Mouse (Mus musculus) neural tube, embryonic 11.5 days (tissue): ENCODE data around the gene Lemd2. TPM values are rescaled to one million over a fixed set of nuclear protein-coding genes. Genes with fewer than 3 reads are reported as not detected.

ENCODE experiments used
- ATAC-seq: fragments of 200-750 bp; cut with Nextera tagmentation; 2 replicates; pipeline ENCODE4 v1.8.0; 2017; ENCODE audit warnings: moderate number of reproducible peaks, mild to moderate bottlenecking, moderate TSS enrichment, moderate library complexity; ENCODE audit not compliant: insufficient read depth, low FRiP score, low TSS enrichment
- DNase-seq: peaks from one replicate; pipeline ENCODE4 v3.0.0-alpha.2; 2015; ENCODE audit warnings: low spot score
- H3K27ac ChIP-seq: fragments of 300-500 bp; sonication (generic); 2 replicates; pipeline ENCODE4 v1.5.1; 2014; ENCODE audit warnings: low read depth, mild to moderate bottlenecking, low read length
- H3K27me3 ChIP-seq: fragments of 300-500 bp; sonication (generic); 2 replicates; pipeline ENCODE4 v1.6.1; 2014; ENCODE audit warnings: mild to moderate bottlenecking, low read length, mixed read lengths; ENCODE audit not compliant: control insufficient read depth, insufficient read depth
- H3K36me3 ChIP-seq: fragments of 300-500 bp; sonication (generic); 2 replicates; pipeline ENCODE4 v1.6.1; 2014; ENCODE audit warnings: mild to moderate bottlenecking, low read length, moderate library complexity, mixed read lengths; ENCODE audit not compliant: control insufficient read depth, insufficient read depth
- H3K4me1 ChIP-seq: fragments of 300-500 bp; sonication (generic); 2 replicates; pipeline ENCODE4 v1.6.1; 2014; ENCODE audit warnings: low read length, mixed read lengths; ENCODE audit not compliant: control insufficient read depth, insufficient read depth
- H3K4me2 ChIP-seq: fragments of 300-500 bp; sonication (generic); 2 replicates; pipeline ENCODE4 v1.6.1; 2014; ENCODE audit warnings: low read depth, mild to moderate bottlenecking, moderate library complexity
- H3K4me3 ChIP-seq: fragments of 300-500 bp; sonication (generic); 2 replicates; pipeline ENCODE4 v1.5.1; 2014; ENCODE audit warnings: low read depth, low read length
- H3K9ac ChIP-seq: fragments of 300-500 bp; sonication (generic); 2 replicates; pipeline ENCODE4 v1.6.1; 2014; ENCODE audit warnings: mild to moderate bottlenecking, low read length
- H3K9me3 ChIP-seq: fragments of 300-500 bp; sonication (generic); 2 replicates; pipeline ENCODE4 v1.6.1; 2016; ENCODE audit warnings: low read length; ENCODE audit not compliant: control insufficient read depth
- WGBS: fragments of 180-500 bp; shearing (Covaris S2); extraction: QIAGEN DNeasy Blood & Tissue Kit; methylation state at CpG from one replicate; pipeline ENCODE4 v1.1.7; 2014; 5-methylcytosine and 5-hydroxymethylcytosine counted together
- polyA plus RNA-seq: library from polyadenylated mRNA; unstranded; fragments of >200 nt; fragmentation: Nextera tagmentation; extraction: Ambion mirVana; gene quantifications from 2 replicates; pipeline ENCODE4 v1.2.1, GENCODE M21; 2014

Lemd2 gene
- polyA plus RNA-seq, 1 experiment from 2014 or later: 15.9 TPM

GRCm38 (mm10) chr17:27165054-27165773, 39.1 kb downstream of the Lemd2 start:
- no peak for ATAC-seq
- Histone ChIP-seq H3K9ac (no peak overlapping the region), H3K27ac (no peak overlapping the region), H3K9me3 (no peaks in the 10 kb centered on the region), H3K4me1 (no peaks in the 10 kb centered on the region), H3K4me2 (no peak overlapping the region), H3K27me3 (no peaks in the 10 kb centered on the region), H3K36me3 (no peaks in the 10 kb centered on the region), H3K4me3 (no peak overlapping the region)
- peak; percentile 60 for DNase-seq
- 61% methylated on average over 8 of the region's 8 CpGs for WGBS

- Histone ChIP-seq H3K9me3 (no peaks in the 10 kb centered on the region), H3K36me3 (no peaks in the 10 kb centered on the region), H3K4me2 (no peak overlapping the region), H3K27me3 (no peaks in the 10 kb centered on the region), H3K9ac (no peak overlapping the region), H3K27ac (no peak overlapping the region), H3K4me1 (0 out of 2 replicates have a peak, but pooled peaks cover 5% of the 10 kb centered on the region), H3K4me3 (no peak overlapping the region)
- 79% methylated on average over 4 of the region's 4 CpGs for whole genome bisulfite sequencing
- no peak for DNase-seq
- ATAC-seq: no peak
Observed at GRCm38 (mm10) chr17:27160905-27161304, 43.4 kb downstream of the Lemd2 start.

- WGBS: 79% methylated on average over 7 of the region's 7 CpGs
- Histone ChIP-seq H3K4me2 (no peak overlapping the region), H3K27ac (no peak overlapping the region), H3K9ac (no peak overlapping the region), H3K27me3 (no peaks in the 10 kb centered on the region), H3K36me3 (no peaks in the 10 kb centered on the region), H3K4me3 (no peak overlapping the region), H3K4me1 (0 out of 2 replicates have a peak, but pooled peaks cover 5% of the 10 kb centered on the region), H3K9me3 (no peaks in the 10 kb centered on the region)
- DNase-seq (no peak), ATAC-seq (no peak)
Observed at GRCm38 (mm10) chr17:27159169-27159568, 45.1 kb downstream of the Lemd2 start.

- H3K36me3 ChIP-seq: no peaks in the 10 kb centered on the region
- no peaks in the 10 kb centered on the region for H3K27me3 ChIP-seq
- DNase-seq: no peak
- no peak overlapping the region for H3K4me2 ChIP-seq
- H3K9me3 ChIP-seq: no peaks in the 10 kb centered on the region
- H3K9ac ChIP-seq: no peak overlapping the region
- WGBS: 88% methylated on average over 6 of the region's 6 CpGs
- H3K27ac ChIP-seq: no peak overlapping the region
- no peak for ATAC-seq
- 0 out of 2 replicates have a peak, but pooled peaks cover 5% of the 10 kb centered on the region for H3K4me1 ChIP-seq
- no peak overlapping the region for H3K4me3 ChIP-seq
Observed at GRCm38 (mm10) chr17:27158439-27158838, 45.8 kb downstream of the Lemd2 start.

- Histone ChIP-seq H3K27me3 (no peaks in the 10 kb centered on the region), H3K36me3 (no peaks in the 10 kb centered on the region), H3K9me3 (no peaks in the 10 kb centered on the region), H3K9ac (no peak overlapping the region), H3K4me2 (no peak overlapping the region), H3K4me1 (peaks cover 9% of the 10 kb centered on the region; the same call in 1 of the 2 replicates), H3K4me3 (no peak overlapping the region), H3K27ac (no peak overlapping the region)
- whole genome bisulfite sequencing: 73% methylated on average over 8 of the region's 8 CpGs
- no peak for ATAC-seq
- DNase-seq: no peak
Observed at GRCm38 (mm10) chr17:27155752-27156151, 48.5 kb downstream of the Lemd2 start.

GRCm38 (mm10) chr17:27154881-27155280, 49.4 kb downstream of the Lemd2 start:
- Histone ChIP-seq H3K4me1 (peaks cover 13% of the 10 kb centered on the region; the same call in 1 of the 2 replicates), H3K27ac (no peak overlapping the region), H3K4me2 (no peak overlapping the region), H3K4me3 (no peak overlapping the region), H3K9me3 (no peaks in the 10 kb centered on the region), H3K9ac (no peak overlapping the region), H3K36me3 (no peaks in the 10 kb centered on the region), H3K27me3 (no peaks in the 10 kb centered on the region)
- no peak for DNase-seq
- 84% methylated on average over 6 of the region's 6 CpGs for WGBS
- no peak for ATAC-seq

GRCm38 (mm10) chr17:27154256-27154655, 50.0 kb downstream of the Lemd2 start:
- no peak overlapping the region for H3K4me2 ChIP-seq
- H3K27ac ChIP-seq: no peak overlapping the region
- H3K27me3 ChIP-seq: no peaks in the 10 kb centered on the region
- H3K9me3 ChIP-seq: no peaks in the 10 kb centered on the region
- no peak overlapping the region for H3K4me3 ChIP-seq
- H3K36me3 ChIP-seq: no peaks in the 10 kb centered on the region
- DNase-seq (no peak), ATAC-seq (no peak)
- H3K9ac ChIP-seq: no peak overlapping the region
- WGBS: 91% methylated on average over 14 of the region's 14 CpGs
- H3K4me1 ChIP-seq: peaks cover 13% of the 10 kb centered on the region; the same call in 1 of the 2 replicates

- Histone ChIP-seq H3K27ac (no peak overlapping the region), H3K4me1 (peaks cover 13% of the 10 kb centered on the region; the same call in 1 of the 2 replicates), H3K4me3 (no peak overlapping the region), H3K27me3 (no peaks in the 10 kb centered on the region), H3K36me3 (no peaks in the 10 kb centered on the region), H3K4me2 (no peak overlapping the region), H3K9me3 (no peaks in the 10 kb centered on the region), H3K9ac (0 out of 2 replicates have a peak overlapping the region, but pooled peaks have one; percentile 24)
- DNase-seq (no peak), ATAC-seq (no peak)
- 80% methylated on average over 9 of the region's 9 CpGs for WGBS
Observed at GRCm38 (mm10) chr17:27153773-27154193, 50.5 kb downstream of the Lemd2 start.
